Mouse (Mus musculus): ENCODE results near the gene Fam122b. TPM values are rescaled to one million over a fixed set of nuclear protein-coding genes. Genes with fewer than 3 reads are reported as not detected.
"Not testable (repeated sequence)": the region's sequence is repeated elsewhere in the genome, so short reads cannot be mapped to it uniquely, and the experiment has no call there.

The Fam122b gene
- polyA plus RNA-seq (2015; fragmentation: Nextera tagmentation; extraction: Ambion mirVana): 3.5 and 3.7 TPM in 2 replicates

GRCm38 (mm10) chrX:53269289-53270062 is at the start of gene Fam122b:
Gene Fam122b (minus strand): TSS chrX:53269805.
- peak within 1 kb of the TSS; percentile 74 for H3K27ac ChIP-seq (replicated peaks)
- H3K4me3 ChIP-seq: peak within 1 kb of the TSS; percentile 60
- peak within 1 kb of the TSS; percentile 57 for H3K9ac ChIP-seq
- no peaks in the 10 kb centered on the region for H3K4me1 ChIP-seq (replicated peaks)
- H3K27me3 ChIP-seq: no peaks in the 10 kb centered on the region
- peak; percentile 94 for ATAC-seq (ENCODE audit: low FRiP score, low read depth)
- no peaks in the 10 kb centered on the region for H3K36me3 ChIP-seq
- H3K4me2 ChIP-seq: peak within 1 kb of the TSS; percentile 76
- WGBS: 24% methylated on average over 36 of the region's 40 CpGs
- no peaks in the 10 kb centered on the region for H3K9me3 ChIP-seq

GRCm38 (mm10) chrX:53287924-53288323 is 18.3 kb upstream of the Fam122b start:
- Histone ChIP-seq H3K36me3 (no peaks in the 10 kb centered on the region), H3K4me3 (no peak overlapping the region), H3K27me3 (no peaks in the 10 kb centered on the region), H3K4me1 (replicated peaks) (no peaks in the 10 kb centered on the region), H3K9me3 (no peaks in the 10 kb centered on the region), H3K9ac (no peak overlapping the region), H3K27ac (replicated peaks) (no peak overlapping the region), H3K4me2 (no peak overlapping the region)
- 82% methylated on average over 5 of the region's 5 CpGs for WGBS
- ATAC-seq (ENCODE audit: low FRiP score, low read depth): no peak

GRCm38 (mm10) chrX:53273124-53273523 is 3.5 kb upstream of the Fam122b start, which contains the start of gene Fam122c:
Gene Fam122c (plus strand): TSS chrX:53273424.
- Histone ChIP-seq H3K9ac (no peak within 1 kb of the TSS), H3K4me2 (no peak within 1 kb of the TSS), H3K9me3 (no peaks in the 10 kb centered on the region), H3K4me1 (replicated peaks) (no peaks in the 10 kb centered on the region), H3K27me3 (no peaks in the 10 kb centered on the region), H3K4me3 (no peak within 1 kb of the TSS), H3K36me3 (no peaks in the 10 kb centered on the region), H3K27ac (replicated peaks) (no peak within 1 kb of the TSS)
- no peak for ATAC-seq (ENCODE audit: low FRiP score, low read depth)
- 48% methylated on average over 1 of the region's 1 CpGs for WGBS

DNA sequence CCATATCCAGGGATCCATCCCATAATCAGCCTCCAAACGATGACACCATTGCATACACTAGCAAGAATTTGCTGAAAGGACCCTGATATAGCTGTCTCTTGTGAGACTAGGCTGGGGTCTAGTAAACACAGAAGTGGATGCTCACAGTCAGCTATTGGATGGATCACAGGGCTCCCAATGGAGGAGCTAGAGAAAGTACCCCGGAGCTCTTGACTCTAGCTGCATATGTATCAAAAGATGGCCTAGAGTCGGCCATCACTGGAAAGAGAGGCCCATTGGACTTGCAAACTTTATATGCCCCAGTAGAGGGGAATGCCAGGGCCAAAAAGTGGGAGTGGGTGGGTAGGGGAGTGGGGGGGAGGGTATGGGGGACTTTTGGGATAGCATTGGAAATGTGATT is 2.0 kb upstream of the Fam122b start:
- H3K9ac ChIP-seq; H3K27ac ChIP-seq (replicated peaks); H3K4me2 ChIP-seq; H3K4me3 ChIP-seq; H3K36me3 ChIP-seq; H3K27me3 ChIP-seq; ATAC-seq (ENCODE audit: low FRiP score, low read depth); H3K9me3 ChIP-seq; H3K4me1 ChIP-seq (replicated peaks): not testable (repeated sequence)
- 77% methylated on average over 3 of the region's 3 CpGs for WGBS

DNA sequence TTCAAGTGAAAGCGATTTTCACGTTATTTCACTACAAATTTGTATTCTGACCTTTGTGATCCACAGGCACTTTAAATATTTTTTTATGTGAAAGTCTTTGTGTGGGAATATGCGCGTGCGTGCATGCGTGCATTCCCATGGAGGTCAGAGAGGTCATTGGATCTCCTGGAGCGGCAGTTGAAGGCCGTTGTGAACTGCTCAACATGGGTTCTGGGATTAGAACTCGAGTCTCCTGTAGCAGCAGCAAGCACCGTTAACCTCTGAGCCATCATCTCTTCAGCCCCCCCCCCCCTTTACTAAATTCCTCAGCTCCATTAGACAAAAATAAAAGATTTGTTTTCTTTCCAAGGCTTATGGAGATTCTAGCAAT is 443 bp upstream of the Fam122b start:
- Histone ChIP-seq H3K4me1 (replicated peaks) (no peaks in the 10 kb centered on the region), H3K9ac (no peak overlapping the region), H3K27ac (replicated peaks) (no peak overlapping the region), H3K9me3 (no peaks in the 10 kb centered on the region), H3K4me2 (peak overlapping the region; percentile 76), H3K4me3 (peak overlapping the region; percentile 60), H3K36me3 (no peaks in the 10 kb centered on the region), H3K27me3 (no peaks in the 10 kb centered on the region)
- peak; percentile 41 for ATAC-seq (ENCODE audit: low FRiP score, low read depth)
- WGBS: 19% methylated on average over 10 of the region's 10 CpGs

GRCm38 (mm10) chrX:53268856-53269255 is 749 bp downstream of the Fam122b start:
- no peaks in the 10 kb centered on the region for H3K9me3 ChIP-seq
- H3K27me3 ChIP-seq: no peaks in the 10 kb centered on the region
- H3K27ac ChIP-seq (replicated peaks): peak overlapping the region; percentile 74; the same call in 1 of the 2 replicates
- no peaks in the 10 kb centered on the region for H3K4me1 ChIP-seq (replicated peaks)
- WGBS: 30% methylated on average over 10 of the region's 10 CpGs
- H3K4me3 ChIP-seq: peak overlapping the region; percentile 60
- H3K4me2 ChIP-seq: peak overlapping the region; percentile 76
- peak overlapping the region; percentile 57; the same call in 1 of the 2 replicates for H3K9ac ChIP-seq
- no peaks in the 10 kb centered on the region for H3K36me3 ChIP-seq
- peak; percentile 91 for ATAC-seq (ENCODE audit: low FRiP score, low read depth)

DNA sequence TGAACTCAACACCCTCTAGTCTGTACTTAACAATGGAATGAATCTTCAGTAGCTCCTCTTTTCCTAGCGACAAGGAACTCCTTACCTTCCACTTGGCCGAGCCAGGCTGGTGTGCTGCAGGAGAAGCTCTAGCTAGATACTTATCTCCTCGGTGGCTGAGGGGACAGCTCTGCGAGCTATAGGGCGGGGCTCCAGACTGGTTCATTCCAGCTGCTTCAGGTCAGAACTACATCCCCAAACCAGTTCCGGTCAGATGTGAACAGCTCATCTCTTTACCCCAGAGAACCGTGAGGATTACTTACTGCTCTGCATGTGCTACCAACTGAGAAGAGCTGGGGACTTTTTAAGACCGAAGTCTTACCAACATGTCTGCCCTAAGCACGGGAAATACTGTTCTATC is 3.4 kb downstream of the Fam122b start:
- Histone ChIP-seq H3K4me2 (no peak overlapping the region), H3K9me3 (no peaks in the 10 kb centered on the region), H3K27ac (replicated peaks) (no peak overlapping the region), H3K9ac (no peak overlapping the region), H3K4me3 (no peak overlapping the region), H3K4me1 (replicated peaks) (no peaks in the 10 kb centered on the region), H3K27me3 (no peaks in the 10 kb centered on the region), H3K36me3 (no peaks in the 10 kb centered on the region)
- no peak for ATAC-seq (ENCODE audit: low FRiP score, low read depth)
- 78% methylated on average over 9 of the region's 9 CpGs for WGBS

- H3K9ac ChIP-seq: no peak overlapping the region
- H3K27me3 ChIP-seq: no peaks in the 10 kb centered on the region
- no peak overlapping the region for H3K27ac ChIP-seq (replicated peaks)
- no peaks in the 10 kb centered on the region for H3K4me1 ChIP-seq (replicated peaks)
- H3K36me3 ChIP-seq: no peaks in the 10 kb centered on the region
- H3K4me3 ChIP-seq: no peak overlapping the region
- ATAC-seq (ENCODE audit: low FRiP score, low read depth): no peak
- H3K9me3 ChIP-seq: no peaks in the 10 kb centered on the region
- H3K4me2 ChIP-seq: no peak overlapping the region
Observed at GRCm38 (mm10) chrX:53255195-53255594, 14.4 kb downstream of the Fam122b start.

GRCm38 (mm10) chrX:53240011-53240410 is 29.6 kb downstream of the Fam122b start, which contains the start of gene Plac1:
Gene Plac1 (minus strand): TSS chrX:53240111.
- Histone ChIP-seq H3K27ac (replicated peaks) (no peak within 1 kb of the TSS), H3K27me3 (no peaks in the 10 kb centered on the region), H3K36me3 (no peaks in the 10 kb centered on the region), H3K4me2 (no peak within 1 kb of the TSS), H3K4me3 (no peak within 1 kb of the TSS), H3K9me3 (no peaks in the 10 kb centered on the region), H3K9ac (no peak within 1 kb of the TSS), H3K4me1 (replicated peaks) (no peaks in the 10 kb centered on the region)
- WGBS: 74% methylated on average over 4 of the region's 4 CpGs
- ATAC-seq (ENCODE audit: low FRiP score, low read depth): no peak

DNA sequence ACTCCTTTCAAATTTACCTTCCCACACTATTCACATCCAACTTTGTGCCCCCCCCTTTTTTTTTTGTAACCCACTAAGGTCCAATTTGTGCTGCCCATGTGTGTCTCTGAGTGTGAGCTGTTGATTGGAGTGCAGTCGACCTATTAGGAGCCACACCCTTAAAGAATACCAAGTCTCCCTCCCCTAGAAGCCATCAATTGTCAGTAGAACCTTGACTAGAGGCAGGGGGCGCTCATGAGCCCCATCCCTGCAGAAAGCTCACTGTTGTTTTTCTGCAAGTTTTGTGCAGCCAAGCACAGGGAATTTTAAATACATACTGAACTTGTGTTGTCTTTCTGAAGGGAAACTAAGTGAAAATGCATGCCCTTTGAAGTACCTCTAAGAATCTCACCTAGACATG is 31.6 kb downstream of the Fam122b start:
- Histone ChIP-seq H3K27ac (replicated peaks) (no peak overlapping the region), H3K4me3 (no peak overlapping the region), H3K9ac (no peak overlapping the region), H3K4me1 (replicated peaks) (no peaks in the 10 kb centered on the region), H3K36me3 (no peaks in the 10 kb centered on the region), H3K4me2 (no peak overlapping the region), H3K9me3 (no peaks in the 10 kb centered on the region), H3K27me3 (no peaks in the 10 kb centered on the region)
- no peak for ATAC-seq (ENCODE audit: low FRiP score, low read depth)
- 13% methylated on average over 2 of the region's 2 CpGs for WGBS

DNA sequence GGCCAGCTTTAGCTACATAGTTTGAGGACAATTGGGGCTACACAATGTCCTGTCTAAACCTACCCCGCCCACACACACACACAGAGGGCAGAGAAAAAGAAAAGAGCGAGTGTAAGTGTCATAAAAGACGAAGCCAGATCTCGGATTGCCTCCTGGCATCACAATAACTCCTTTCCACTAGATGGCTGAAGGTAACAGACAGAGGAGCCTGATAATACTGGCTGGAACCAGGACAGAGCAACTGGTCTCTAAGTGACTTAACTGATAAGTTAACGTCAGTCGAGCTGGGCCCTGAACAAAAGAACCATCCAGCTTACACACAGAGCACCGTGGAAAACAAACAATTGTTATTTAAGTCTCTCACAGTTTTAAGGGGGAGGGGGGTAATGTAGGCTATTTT is 33.2 kb downstream of the Fam122b start:
- Histone ChIP-seq H3K36me3 (no peaks in the 10 kb centered on the region), H3K4me3 (no peak overlapping the region), H3K4me1 (replicated peaks) (no peaks in the 10 kb centered on the region), H3K4me2 (no peak overlapping the region), H3K27me3 (no peaks in the 10 kb centered on the region), H3K9ac (no peak overlapping the region), H3K9me3 (no peaks in the 10 kb centered on the region), H3K27ac (replicated peaks) (no peak overlapping the region)
- no peak for ATAC-seq (ENCODE audit: low FRiP score, low read depth)
- WGBS: 40% methylated on average over 6 of the region's 7 CpGs

DNA sequence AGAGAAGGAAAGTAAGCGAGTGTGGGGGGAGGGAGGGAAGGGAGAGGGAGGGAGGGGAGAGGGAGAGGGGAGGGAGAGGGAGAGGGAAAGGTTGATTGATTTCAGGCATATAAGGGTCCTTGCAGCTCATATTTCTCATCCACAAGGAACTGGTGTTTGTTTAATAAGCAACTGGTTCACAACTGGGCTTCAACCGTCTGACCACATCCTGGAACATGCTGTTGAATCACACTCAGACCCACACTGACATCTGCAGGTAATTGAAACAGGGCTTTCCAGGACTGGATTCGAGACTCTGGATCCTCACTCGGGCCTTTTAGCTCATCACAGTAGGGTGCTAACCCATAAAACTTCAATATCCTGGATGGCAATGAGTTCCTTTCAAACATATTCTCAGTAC is 35.9 kb downstream of the Fam122b start:
- 37% methylated on average over 4 of the region's 4 CpGs for WGBS
- Histone ChIP-seq H3K4me1 (replicated peaks) (no peaks in the 10 kb centered on the region), H3K4me3 (no peak overlapping the region), H3K9ac (no peak overlapping the region), H3K36me3 (no peaks in the 10 kb centered on the region), H3K27me3 (no peaks in the 10 kb centered on the region), H3K9me3 (no peaks in the 10 kb centered on the region), H3K27ac (replicated peaks) (no peak overlapping the region), H3K4me2 (no peak overlapping the region)
- ATAC-seq (ENCODE audit: low FRiP score, low read depth): no peak
